Mouse (Mus musculus) heart, embryonic 16.5 days (tissue): ENCODE results near the gene Dock7. TPM values are rescaled to one million over a fixed set of nuclear protein-coding genes. Genes with fewer than 3 reads are reported as not detected.
"Not testable (repeated sequence)": the region's sequence is repeated elsewhere in the genome, so short reads cannot be mapped to it uniquely, and the experiment has no call there.

Experiments
- ATAC-seq: fragments of 200-750 bp; cut with Nextera tagmentation; replicated peaks from 2 replicates; pipeline ENCODE4 v1.8.0; 2017; ENCODE audit warnings: moderate number of reproducible peaks; ENCODE audit not compliant: insufficient read depth, low FRiP score; ENCODE audit errors: extremely low read depth
- H3K27ac ChIP-seq: fragments of 300-500 bp; sonication (generic); 2 replicates; pipeline ENCODE4 v1.5.1; 2014; ENCODE audit warnings: mild to moderate bottlenecking, low read length, control low read depth, moderate library complexity
- H3K27me3 ChIP-seq: fragments of 300-500 bp; sonication (generic); 2 replicates; pipeline ENCODE4 v1.6.1; 2014; ENCODE audit warnings: low read length, mixed read lengths; ENCODE audit not compliant: control insufficient read depth, insufficient read depth
- H3K36me3 ChIP-seq: fragments of 300-500 bp; sonication (generic); 2 replicates; pipeline ENCODE4 v1.6.1; 2014; ENCODE audit not compliant: control insufficient read depth, insufficient read depth
- H3K4me1 ChIP-seq: fragments of 300-500 bp; sonication (generic); 2 replicates; pipeline ENCODE4 v1.6.1; 2014; ENCODE audit warnings: low read length, mixed read lengths; ENCODE audit not compliant: control insufficient read depth, insufficient read depth
- H3K4me2 ChIP-seq: fragments of 300-500 bp; sonication (generic); 2 replicates; pipeline ENCODE4 v1.6.1; 2014; ENCODE audit warnings: low read depth, mild to moderate bottlenecking, control low read depth, low read length
- H3K4me3 ChIP-seq: fragments of 300-500 bp; sonication (generic); 2 replicates; pipeline ENCODE4 v1.5.1; 2014; ENCODE audit warnings: mild to moderate bottlenecking, control low read depth, low read length
- H3K9ac ChIP-seq: fragments of 300-500 bp; sonication (generic); 2 replicates; pipeline ENCODE4 v1.6.1; 2014; ENCODE audit warnings: low read length, control low read depth
- H3K9me3 ChIP-seq: fragments of 300-500 bp; sonication (generic); replicated peaks from 2 replicates; pipeline ENCODE4 v1.6.1; 2016; ENCODE audit warnings: low read length; ENCODE audit not compliant: control insufficient read depth
- WGBS: fragments of 180-500 bp; shearing (Covaris S2); extraction: QIAGEN DNeasy Blood & Tissue Kit; methylation state at CpG from one replicate; pipeline ENCODE4 v1.1.7; 2014; 5-methylcytosine and 5-hydroxymethylcytosine counted together
- polyA plus RNA-seq: library from polyadenylated mRNA; unstranded; fragments of >200 nt; fragmentation: Nextera tagmentation; extraction: Ambion mirVana; gene quantifications from 2 replicates; pipeline ENCODE4 v1.2.1, GENCODE M21; 2015

Gene Dock7
- polyA plus RNA-seq, 1 experiment from 2014 or later = 18.5 TPM

- no peak for ATAC-seq
- Histone ChIP-seq H3K27me3 (no peaks in the 10 kb centered on the region), H3K36me3 (0 out of 2 replicates have a peak, but pooled peaks cover under 1% of the 10 kb centered on the region), H3K27ac (no peak overlapping the region), H3K4me1 (peaks cover 6% of the 10 kb centered on the region; the same call in 1 of the 2 replicates), H3K9me3 (no peaks in the 10 kb centered on the region), H3K9ac (no peak overlapping the region), H3K4me3 (no peak overlapping the region), H3K4me2 (no peak overlapping the region)
These were observed 170.2 kb downstream of the Dock7 start for GRCm38 (mm10) chr4:98950563-98950962.

GRCm38 (mm10) chr4:98938210-98938609, 182.5 kb downstream of the Dock7 start:
- not testable (repeated sequence) for H3K27ac ChIP-seq, H3K4me2 ChIP-seq, H3K4me3 ChIP-seq, H3K9me3 ChIP-seq, H3K27me3 ChIP-seq, H3K4me1 ChIP-seq, ATAC-seq, H3K9ac ChIP-seq
- 96% methylated on average over 6 of the region's 6 CpGs for WGBS
- H3K36me3 ChIP-seq = peaks cover 30% of the 10 kb centered on the region

- Histone ChIP-seq H3K9me3 (no peaks in the 10 kb centered on the region), H3K27ac (no peak overlapping the region), H3K27me3 (no peaks in the 10 kb centered on the region), H3K4me3 (no peak overlapping the region), H3K4me1 (no peaks in the 10 kb centered on the region), H3K36me3 (peaks cover 30% of the 10 kb centered on the region), H3K9ac (no peak overlapping the region), H3K4me2 (no peak overlapping the region)
- ATAC-seq = no peak
- 64% methylated on average over 6 of the region's 6 CpGs for WGBS
These were observed 184.7 kb downstream of the Dock7 start for GRCm38 (mm10) chr4:98936036-98936435.

DNA sequence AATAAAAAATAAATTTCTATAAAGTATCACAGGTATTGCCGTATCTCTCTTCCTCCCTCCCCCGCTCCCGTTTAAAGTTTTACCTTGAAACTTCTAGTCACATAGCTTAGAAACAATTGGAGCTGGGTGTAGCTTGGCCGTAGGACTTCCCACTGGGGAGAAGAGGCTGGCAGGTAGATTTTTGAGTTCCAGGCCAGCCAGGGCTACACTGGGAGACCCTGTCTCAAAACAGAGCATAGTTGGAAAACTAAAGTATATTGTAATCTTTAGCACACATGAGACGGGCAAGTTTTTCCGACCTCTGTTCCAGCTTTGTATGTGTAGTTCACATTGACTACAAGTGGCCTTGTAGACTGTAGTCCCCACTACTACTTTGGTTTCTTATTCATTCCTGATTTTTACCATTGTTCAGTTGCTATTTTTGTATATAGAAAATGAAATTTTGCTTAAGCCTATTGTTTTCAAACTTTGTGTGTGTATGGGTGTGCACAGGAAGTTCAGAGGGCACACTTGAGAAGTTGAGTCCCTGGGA, 195.4 kb downstream of the Dock7 start:
- peak overlapping the region; percentile 96 for H3K4me3 ChIP-seq
- H3K4me1 ChIP-seq = peaks cover 14% of the 10 kb centered on the region
- H3K4me2 ChIP-seq = peak overlapping the region; percentile 95
- H3K36me3 ChIP-seq = peaks cover 6% of the 10 kb centered on the region
- peak overlapping the region; percentile 98 for H3K9ac ChIP-seq
- 14% methylated on average over 6 of the region's 6 CpGs for WGBS
- H3K9me3 ChIP-seq = no peaks in the 10 kb centered on the region
- no peak overlapping the region for H3K27ac ChIP-seq
- no peaks in the 10 kb centered on the region for H3K27me3 ChIP-seq
- no peak for ATAC-seq

DNA sequence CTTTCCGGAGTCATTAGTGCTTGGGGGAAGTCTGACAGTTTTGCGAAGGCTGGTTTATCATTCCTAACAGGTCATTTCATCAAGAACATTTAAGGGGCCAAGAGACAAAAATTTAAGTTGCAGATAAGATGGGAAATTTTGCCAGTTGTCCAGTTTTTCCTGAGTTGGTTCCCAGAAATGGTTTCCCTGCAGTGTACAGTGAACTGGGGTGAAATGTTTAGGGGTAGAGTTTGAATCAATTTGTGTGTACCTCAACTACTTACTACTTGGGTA, 195.9 kb downstream of the Dock7 start:
- no peaks in the 10 kb centered on the region for H3K27me3 ChIP-seq
- ATAC-seq = no peak

DNA sequence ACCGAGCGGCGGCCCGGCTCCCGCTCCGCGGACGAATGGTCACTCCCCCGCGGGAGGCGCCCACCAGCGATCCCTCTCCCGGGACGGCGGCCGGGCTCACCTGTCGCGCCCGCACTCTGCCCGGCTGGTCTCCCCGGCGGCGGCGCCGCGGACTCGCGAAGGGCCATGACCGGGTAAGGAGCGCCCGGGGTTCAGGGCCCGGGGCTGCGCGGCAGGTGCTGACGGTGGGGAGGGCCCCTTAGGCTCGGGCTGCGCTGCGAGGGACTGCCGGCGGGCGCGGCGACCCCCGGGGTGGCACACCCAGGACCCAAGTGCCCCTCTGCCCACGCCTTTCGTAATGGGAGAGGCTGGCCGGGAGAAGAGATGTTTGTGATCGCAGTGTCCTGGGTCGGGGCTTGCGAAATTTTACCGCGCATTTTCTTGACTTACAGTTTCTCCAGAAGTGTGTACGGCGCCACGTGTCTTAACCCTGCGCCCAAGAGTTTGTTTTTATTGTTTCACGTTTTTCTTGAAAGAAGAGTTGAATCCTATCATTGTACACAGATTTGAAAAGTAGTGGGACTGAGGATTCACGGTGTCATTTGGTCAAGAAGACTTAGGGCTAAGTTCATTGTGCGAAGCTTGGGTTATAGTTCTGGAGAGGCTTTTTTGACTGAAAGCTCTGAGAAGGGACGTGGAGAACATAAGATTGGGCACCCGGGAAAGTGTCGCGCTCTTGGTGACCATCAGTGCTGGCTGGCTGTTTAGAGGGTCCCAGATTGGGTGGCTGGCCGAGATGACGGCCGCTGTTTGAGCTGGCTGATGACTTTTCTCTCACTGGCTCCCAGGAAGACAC, 196.4 kb downstream of the Dock7 start:
- under 1% methylated on average over 65 of the region's 66 CpGs for WGBS
- Histone ChIP-seq H3K4me1 (peaks cover 14% of the 10 kb centered on the region), H3K4me3 (peak overlapping the region; percentile 96), H3K27me3 (no peaks in the 10 kb centered on the region), H3K9ac (peak overlapping the region; percentile 98), H3K27ac (peak overlapping the region; percentile 100), H3K9me3 (0 out of 2 replicates have a peak, but pooled peaks cover 3% of the 10 kb centered on the region), H3K4me2 (peak overlapping the region; percentile 95), H3K36me3 (0 out of 2 replicates have a peak, but pooled peaks cover 2% of the 10 kb centered on the region)
- peak; percentile 3; the same call in 1 of the 2 replicates for ATAC-seq

More for the DNA sequence above, 195.9 kb downstream of the Dock7 start:
- peak overlapping the region; percentile 95 for H3K4me2 ChIP-seq
- H3K9me3 ChIP-seq = no peaks in the 10 kb centered on the region
- 1% methylated on average over 2 of the region's 2 CpGs for WGBS
- H3K36me3 ChIP-seq = peaks cover 2% of the 10 kb centered on the region; the same call in 1 of the 2 replicates
- H3K4me1 ChIP-seq = peaks cover 14% of the 10 kb centered on the region
- H3K4me3 ChIP-seq = peak overlapping the region; percentile 96
- H3K9ac ChIP-seq = peak overlapping the region; percentile 98
- peak overlapping the region; percentile 100 for H3K27ac ChIP-seq

DNA sequence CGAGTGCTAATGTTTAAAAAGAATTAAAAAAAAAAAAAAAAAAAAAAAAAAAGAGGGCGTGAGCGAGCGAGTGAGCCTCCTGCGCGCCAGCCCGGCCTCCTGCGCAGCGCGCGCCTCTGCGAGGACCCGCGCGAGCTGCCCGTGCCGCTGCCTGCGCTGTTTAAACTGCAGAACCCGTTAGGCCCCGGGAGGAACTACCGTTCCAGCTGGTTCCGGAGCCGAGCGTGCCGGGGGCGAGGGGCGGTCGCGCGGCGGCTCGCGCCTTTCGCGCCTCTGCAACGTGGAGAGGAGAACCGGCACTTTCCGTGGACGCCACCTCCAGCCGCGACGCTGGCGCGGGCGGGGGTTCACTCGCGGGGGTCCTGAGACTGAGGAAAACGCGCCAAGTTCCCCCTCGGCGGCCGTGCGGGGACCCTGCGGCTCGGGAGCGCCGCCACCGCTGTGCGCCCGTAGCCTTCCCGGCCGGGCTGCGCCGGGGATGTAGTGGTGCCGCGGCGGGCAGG, 197.1 kb downstream of the Dock7 start, which contains the start of gene Usp1:
Usp1 (plus strand) TSS at position 243 of the 503 bp plus-strand sequence.
- Histone ChIP-seq H3K27me3 (no peaks in the 10 kb centered on the region), H3K4me1 (peaks cover 14% of the 10 kb centered on the region), H3K4me3 (peak within 1 kb of the TSS; percentile 96), H3K9me3 (0 out of 2 replicates have a peak, but pooled peaks cover 3% of the 10 kb centered on the region), H3K36me3 (no peaks in the 10 kb centered on the region), H3K4me2 (peak within 1 kb of the TSS; percentile 95), H3K9ac (peak within 1 kb of the TSS; percentile 98), H3K27ac (peak within 1 kb of the TSS; percentile 100)
- WGBS = under 1% methylated on average over 67 of the region's 67 CpGs
- ATAC-seq = peak; percentile 44

- Histone ChIP-seq H3K4me2 (peak overlapping the region; percentile 95), H3K27ac (peak overlapping the region; percentile 100), H3K9ac (peak overlapping the region; percentile 98), H3K4me3 (peak overlapping the region; percentile 96), H3K4me1 (peaks cover 14% of the 10 kb centered on the region), H3K36me3 (no peaks in the 10 kb centered on the region), H3K9me3 (0 out of 2 replicates have a peak, but pooled peaks cover 3% of the 10 kb centered on the region), H3K27me3 (no peaks in the 10 kb centered on the region)
- WGBS = under 1% methylated on average over 53 of the region's 53 CpGs
- peak; percentile 95 for ATAC-seq
These were observed 197.8 kb downstream of the Dock7 start for GRCm38 (mm10) chr4:98922643-98923567.
